Mouse (Mus musculus) duodenum, adult 2 months (tissue): ENCODE results near the gene Gm42669. TPM values are rescaled to one million over a fixed set of nuclear protein-coding genes. Genes with fewer than 3 reads are reported as not detected.

Source experiments
- polyA plus RNA-seq: library from polyadenylated mRNA; depleted of rRNA; stranded (reverse); fragments of >200 nt; gene quantifications from 2 replicates; pipeline ENCODE4 v1.2.3, GENCODE M21; 2012; ENCODE audit warnings: low replicate concordance; rRNA removed

Gene Gm42669
- not detected in 2 replicates for polyA plus RNA-seq

GRCm38 (mm10) chr5:107507321-107507720 is at the start of gene Gm42669:
Gene Gm42669, plus strand, starts transcription at chr5:107507621.

GRCm38 (mm10) chr5:107534581-107534980 is 27.2 kb downstream of the Gm42669 start, which contains the start of gene 1700028K03Rik:
Gene 1700028K03Rik, plus strand, starts transcription at chr5:107534709.

GRCm38 (mm10) chr5:107597301-107598077 is 90.1 kb downstream of the Gm42669 start, which contains the start of the genes Rpap2 and Glmn:
Gene Rpap2, plus strand, starts transcription at chr5:107597373.
Gene Glmn, minus strand, starts transcription at chr5:107597888.

Other genes starting within 250 kb of the Gm42669 start
- gene Tgfbr3, start 218.0 kb upstream of the Gm42669 start, polyA plus RNA-seq, result 2.8 and 6.7 TPM in 2 replicates
- gene Brdt, start 176.5 kb upstream of the Gm42669 start, polyA plus RNA-seq, result 0.33 and 0.41 TPM in 2 replicates
- 0.15 and 3.4 TPM in 2 replicates for gene Ephx4, start 104.9 kb upstream of the Gm42669 start, polyA plus RNA-seq
- gene Lpcat2b, start 76.1 kb upstream of the Gm42669 start, polyA plus RNA-seq, result not detected in 2 replicates
- 0.26 and 0.28 TPM in 2 replicates for gene Btbd8, start 69.6 kb upstream of the Gm42669 start, polyA plus RNA-seq
- gene 1700028K03Rik, start 27.1 kb downstream of the Gm42669 start, polyA plus RNA-seq, result not detected in 2 replicates
- gene Rpap2, start 89.8 kb downstream of the Gm42669 start, polyA plus RNA-seq, result 0.32 and 1.8 TPM in 2 replicates
- gene Glmn, start 90.3 kb downstream of the Gm42669 start, polyA plus RNA-seq, result not detected in 2 replicates
- 7.4 and 7.6 TPM in 2 replicates for gene Gfi1, start 218.4 kb downstream of the Gm42669 start, polyA plus RNA-seq